Mouse (Mus musculus) forebrain, embryonic 15.5 days (tissue): ENCODE measurements around the gene Tshz3. TPM values are rescaled to one million over a fixed set of nuclear protein-coding genes. Genes with fewer than 3 reads are reported as not detected.
A peak's percentile ranks its signal among the peaks of the same experiment; 100 is the strongest.

Experiments used
- ATAC-seq: fragments of 200-750 bp; cut with Nextera tagmentation; replicated peaks from 2 replicates; pipeline ENCODE4 v1.8.0; 2017; ENCODE audit warnings: mild to moderate bottlenecking, moderate TSS enrichment, moderate library complexity
- H3K27ac ChIP-seq: fragments of 300-500 bp; sonication (generic); replicated peaks from 2 replicates; pipeline ENCODE4 v1.5.1; 2015; ENCODE audit warnings: mild to moderate bottlenecking, inconsistent platforms
- H3K27me3 ChIP-seq: fragments of 300-500 bp; sonication (generic); 2 replicates; pipeline ENCODE4 v1.6.1; 2015; ENCODE audit warnings: inconsistent platforms
- H3K36me3 ChIP-seq: fragments of 300-500 bp; sonication (generic); 2 replicates; pipeline ENCODE4 v1.6.1; 2015; ENCODE audit warnings: mild to moderate bottlenecking, inconsistent platforms
- H3K4me1 ChIP-seq: fragments of 300-500 bp; sonication (generic); 2 replicates; pipeline ENCODE4 v1.6.1; 2015; ENCODE audit warnings: inconsistent platforms
- H3K4me2 ChIP-seq: fragments of 300-500 bp; sonication (generic); replicated peaks from 2 replicates; pipeline ENCODE4 v1.6.1; 2015; ENCODE audit warnings: mild to moderate bottlenecking, inconsistent platforms
- H3K4me3 ChIP-seq: fragments of 300-500 bp; sonication (generic); 2 replicates; pipeline ENCODE4 v1.5.1; 2015; ENCODE audit warnings: mild to moderate bottlenecking, inconsistent platforms
- H3K9ac ChIP-seq: fragments of 300-500 bp; sonication (generic); replicated peaks from 2 replicates; pipeline ENCODE4 v1.6.1; 2015; ENCODE audit warnings: mild to moderate bottlenecking, inconsistent platforms
- H3K9me3 ChIP-seq: fragments of 300-500 bp; sonication (generic); 2 replicates; pipeline ENCODE4 v1.6.1; 2016; ENCODE audit warnings: inconsistent platforms
- WGBS: fragments of 180-500 bp; shearing (Covaris S2); methylation state at CpG from one replicate; pipeline ENCODE4 v1.1.7; 2015; ENCODE audit warnings: mixed read lengths; 5-methylcytosine and 5-hydroxymethylcytosine counted together
- polyA plus RNA-seq: library from polyadenylated mRNA; unstranded; fragments of >200 nt; fragmentation: Nextera tagmentation; extraction: Ambion mirVana; gene quantifications from 2 replicates; pipeline ENCODE4 v1.2.1, GENCODE M21; 2015

The Tshz3 gene
- polyA plus RNA-seq, result 20.0 and 20.8 TPM in 2 replicates

DNA sequence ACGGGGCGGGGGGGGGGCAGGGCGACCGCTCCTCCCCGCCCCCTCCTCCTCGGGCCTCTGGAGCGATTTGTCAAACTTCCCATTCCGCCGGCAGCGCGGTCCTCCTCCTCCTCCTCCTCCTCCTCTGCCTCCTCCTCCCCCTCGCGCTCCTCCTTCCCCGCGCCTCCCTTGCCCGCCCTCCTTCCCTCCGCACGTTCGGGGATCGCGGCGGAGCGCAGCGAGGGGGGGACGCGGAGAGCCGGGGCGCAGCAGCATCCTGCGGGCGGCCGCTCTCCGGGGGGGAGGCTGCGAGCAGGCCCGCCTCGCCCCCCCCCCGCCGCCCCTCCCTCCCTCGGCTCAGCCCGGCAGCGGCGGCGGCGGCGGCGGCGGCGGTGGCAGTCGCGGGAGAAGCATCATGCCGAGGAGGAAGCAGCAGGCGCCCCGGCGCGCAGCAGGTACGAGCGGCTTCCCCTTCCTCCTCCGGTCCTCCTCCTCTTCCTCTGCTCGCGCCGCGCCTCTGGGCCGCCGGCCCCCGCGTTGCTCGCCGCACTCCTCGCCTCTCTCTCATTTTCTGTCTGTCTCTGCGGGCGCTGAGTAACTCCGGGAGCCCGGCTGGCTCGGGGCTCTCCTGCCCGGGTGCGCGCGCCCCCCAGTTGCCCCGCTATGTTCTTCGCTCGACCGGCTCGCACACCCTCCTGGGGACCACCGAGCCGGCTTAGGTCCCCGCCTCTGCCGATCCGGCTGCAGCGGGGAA, at the start of gene Tshz3:
Gene Tshz3, plus strand, starts transcription at position 263 of the 733 bp plus-strand sequence.
- WGBS, result under 1% methylated on average over 35 of the region's 88 CpGs
- Histone ChIP-seq H3K9ac (peak within 1 kb of the TSS; percentile 78), H3K9me3 (no peaks in the 10 kb centered on the region), H3K36me3 (no peaks in the 10 kb centered on the region), H3K4me3 (peak within 1 kb of the TSS; percentile 90), H3K27ac (peak within 1 kb of the TSS; percentile 84), H3K4me2 (peak within 1 kb of the TSS; percentile 94), H3K27me3 (peaks cover 26% of the 10 kb centered on the region), H3K4me1 (peaks cover 51% of the 10 kb centered on the region)
- ATAC-seq, result peak; percentile 69

GRCm38 (mm10) chr7:36655931-36656330, 42.0 kb upstream of the Tshz3 start:
- Histone ChIP-seq H3K9me3 (no peaks in the 10 kb centered on the region), H3K4me2 (no peak overlapping the region), H3K4me3 (no peak overlapping the region), H3K4me1 (no peaks in the 10 kb centered on the region), H3K36me3 (no peaks in the 10 kb centered on the region), H3K27me3 (no peaks in the 10 kb centered on the region), H3K9ac (no peak overlapping the region), H3K27ac (no peak overlapping the region)
- ATAC-seq, result no peak
- 97% methylated on average over 4 of the region's 4 CpGs for WGBS

DNA sequence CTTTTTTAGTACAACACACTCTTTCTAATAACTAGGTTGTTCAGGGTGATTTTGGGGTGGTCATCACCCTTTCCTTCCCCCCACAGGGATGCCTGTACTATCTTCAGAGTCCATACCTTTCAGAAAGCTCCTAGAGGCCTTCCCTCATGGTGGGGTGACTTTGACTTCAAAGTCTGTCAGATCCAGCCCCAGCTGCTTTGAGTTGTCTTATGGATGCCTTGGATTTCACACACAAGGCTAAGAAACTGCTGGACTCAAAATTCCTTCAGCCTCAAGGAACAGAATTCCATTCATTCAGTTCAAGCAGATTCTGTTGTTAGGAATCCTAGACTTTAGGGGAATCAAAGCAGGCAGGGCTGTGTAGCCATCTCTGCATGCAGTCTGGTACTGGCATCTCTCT, 41.5 kb upstream of the Tshz3 start:
- no peak overlapping the region for H3K4me2 ChIP-seq
- H3K9me3 ChIP-seq, result no peaks in the 10 kb centered on the region
- no peaks in the 10 kb centered on the region for H3K4me1 ChIP-seq
- H3K9ac ChIP-seq, result no peak overlapping the region
- H3K4me3 ChIP-seq, result no peak overlapping the region
- ATAC-seq, result no peak
- H3K27ac ChIP-seq, result no peak overlapping the region
- no peaks in the 10 kb centered on the region for H3K27me3 ChIP-seq
- H3K36me3 ChIP-seq, result no peaks in the 10 kb centered on the region

DNA sequence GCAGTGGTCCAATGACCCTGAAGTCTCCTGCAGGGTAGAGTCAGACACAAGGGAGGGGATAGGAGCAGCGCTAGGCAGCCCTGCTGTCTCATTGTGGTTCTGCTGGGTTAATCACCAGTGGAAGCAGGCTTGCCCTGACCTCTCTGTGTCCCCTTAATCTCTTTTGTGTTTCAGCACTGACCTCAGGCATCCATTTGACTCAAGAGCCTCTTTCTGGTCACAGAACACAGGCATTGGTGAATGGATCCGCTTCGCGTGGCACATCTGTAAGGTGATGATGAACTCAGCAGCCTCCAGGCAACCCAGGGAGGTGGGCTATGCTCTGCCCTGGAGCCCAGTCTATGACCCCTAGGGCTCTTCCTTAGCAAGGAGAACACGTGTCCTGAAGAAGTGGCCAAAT, 39.6 kb upstream of the Tshz3 start:
- H3K4me1 ChIP-seq, result no peaks in the 10 kb centered on the region
- H3K9me3 ChIP-seq, result no peaks in the 10 kb centered on the region
- no peaks in the 10 kb centered on the region for H3K36me3 ChIP-seq
- H3K27ac ChIP-seq, result no peak overlapping the region
- no peaks in the 10 kb centered on the region for H3K27me3 ChIP-seq
- 16% methylated on average over 5 of the region's 5 CpGs for WGBS
- H3K4me3 ChIP-seq, result no peak overlapping the region
- no peak overlapping the region for H3K4me2 ChIP-seq
- H3K9ac ChIP-seq, result no peak overlapping the region
- no peak for ATAC-seq

GRCm38 (mm10) chr7:36659265-36659664, 38.7 kb upstream of the Tshz3 start:
- H3K9me3 ChIP-seq, result no peaks in the 10 kb centered on the region
- no peak overlapping the region for H3K27ac ChIP-seq
- no peak overlapping the region for H3K9ac ChIP-seq
- 91% methylated on average over 7 of the region's 7 CpGs for WGBS
- no peaks in the 10 kb centered on the region for H3K36me3 ChIP-seq
- H3K4me2 ChIP-seq, result no peak overlapping the region
- no peaks in the 10 kb centered on the region for H3K4me1 ChIP-seq
- ATAC-seq, result no peak
- H3K4me3 ChIP-seq, result no peak overlapping the region
- H3K27me3 ChIP-seq, result no peaks in the 10 kb centered on the region

DNA sequence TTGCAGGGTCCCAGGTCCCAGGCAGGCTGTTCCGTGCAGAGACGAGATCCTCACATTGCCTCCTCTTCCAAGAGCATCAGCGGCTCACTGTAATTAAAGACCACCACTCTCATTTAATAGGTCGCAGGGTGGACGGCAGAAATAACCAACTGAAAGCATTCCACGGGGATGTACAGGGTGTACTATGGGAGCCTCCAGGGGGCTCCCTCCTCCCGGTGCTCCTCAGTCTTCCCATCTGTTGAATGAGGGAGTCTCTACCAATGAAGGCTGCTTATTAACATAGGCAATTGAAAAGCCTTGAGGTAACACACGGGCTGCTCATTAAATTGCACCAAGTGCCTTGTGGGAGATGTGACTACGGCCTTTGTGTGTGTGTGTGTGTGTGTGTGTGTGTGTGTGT, 37.3 kb upstream of the Tshz3 start:
- Histone ChIP-seq H3K27ac (no peak overlapping the region), H3K4me1 (no peaks in the 10 kb centered on the region), H3K9ac (no peak overlapping the region), H3K4me2 (no peak overlapping the region), H3K4me3 (no peak overlapping the region), H3K9me3 (no peaks in the 10 kb centered on the region), H3K27me3 (no peaks in the 10 kb centered on the region), H3K36me3 (no peaks in the 10 kb centered on the region)
- no peak for ATAC-seq
- WGBS, result 72% methylated on average over 9 of the region's 9 CpGs

GRCm38 (mm10) chr7:36663431-36663830, 34.5 kb upstream of the Tshz3 start:
- no peak for ATAC-seq
- H3K27ac ChIP-seq, result no peak overlapping the region
- H3K27me3 ChIP-seq, result no peaks in the 10 kb centered on the region
- H3K9me3 ChIP-seq, result no peaks in the 10 kb centered on the region
- H3K4me1 ChIP-seq, result no peaks in the 10 kb centered on the region
- no peak overlapping the region for H3K4me3 ChIP-seq
- WGBS, result 84% methylated on average over 7 of the region's 7 CpGs
- no peaks in the 10 kb centered on the region for H3K36me3 ChIP-seq
- H3K9ac ChIP-seq, result no peak overlapping the region
- no peak overlapping the region for H3K4me2 ChIP-seq

DNA sequence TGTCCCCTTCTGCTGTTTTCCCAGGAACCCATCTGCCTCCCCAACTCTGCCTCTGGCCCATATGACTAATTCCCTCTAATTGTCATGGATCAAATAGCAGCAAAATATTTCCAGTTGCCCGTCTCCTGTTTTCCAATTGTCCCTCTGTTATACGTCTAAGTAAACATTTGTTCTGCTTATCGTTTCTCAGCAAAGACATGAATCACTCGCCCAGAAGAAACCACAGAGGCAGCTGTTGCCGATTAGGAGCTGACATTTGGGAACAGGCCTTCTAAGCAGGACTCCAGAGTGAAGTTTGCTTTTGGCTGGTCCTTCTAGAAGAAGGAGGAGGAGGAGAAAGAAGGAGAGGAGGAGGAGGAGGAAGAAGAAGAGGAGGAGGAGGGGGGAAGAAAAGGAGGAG, 30.2 kb upstream of the Tshz3 start:
- Histone ChIP-seq H3K27me3 (no peaks in the 10 kb centered on the region), H3K4me2 (no peak overlapping the region), H3K9me3 (no peaks in the 10 kb centered on the region), H3K4me3 (no peak overlapping the region), H3K4me1 (no peaks in the 10 kb centered on the region), H3K27ac (no peak overlapping the region), H3K36me3 (no peaks in the 10 kb centered on the region), H3K9ac (no peak overlapping the region)
- no peak for ATAC-seq
- WGBS, result 79% methylated on average over 5 of the region's 5 CpGs

DNA sequence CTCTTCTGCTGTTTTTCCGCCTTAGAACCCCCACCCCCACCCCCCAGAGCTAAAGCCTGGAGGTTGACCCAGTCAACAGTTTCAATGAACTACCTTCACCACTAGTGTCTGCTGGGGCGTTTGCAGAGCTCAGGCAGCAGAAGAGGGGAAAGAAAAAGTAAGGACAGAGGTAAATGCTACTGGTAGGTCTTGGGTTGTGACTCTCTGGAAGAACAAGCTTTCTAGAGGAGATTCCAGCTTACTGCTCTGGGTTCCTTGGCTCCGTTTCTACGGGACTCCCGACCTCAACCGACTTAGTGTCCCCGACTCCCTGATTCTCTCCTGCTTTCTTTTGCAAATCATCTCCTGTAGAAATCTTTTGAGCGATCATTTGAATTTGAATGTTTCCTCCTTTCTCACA, 19.9 kb upstream of the Tshz3 start:
- Histone ChIP-seq H3K4me1 (peaks cover 20% of the 10 kb centered on the region), H3K27me3 (peaks cover 15% of the 10 kb centered on the region; the same call in 1 of the 2 replicates), H3K9me3 (no peaks in the 10 kb centered on the region), H3K9ac (no peak overlapping the region), H3K36me3 (no peaks in the 10 kb centered on the region), H3K27ac (no peak overlapping the region), H3K4me2 (no peak overlapping the region), H3K4me3 (no peak overlapping the region)
- no peak for ATAC-seq
- WGBS, result 23% methylated on average over 8 of the region's 8 CpGs

DNA sequence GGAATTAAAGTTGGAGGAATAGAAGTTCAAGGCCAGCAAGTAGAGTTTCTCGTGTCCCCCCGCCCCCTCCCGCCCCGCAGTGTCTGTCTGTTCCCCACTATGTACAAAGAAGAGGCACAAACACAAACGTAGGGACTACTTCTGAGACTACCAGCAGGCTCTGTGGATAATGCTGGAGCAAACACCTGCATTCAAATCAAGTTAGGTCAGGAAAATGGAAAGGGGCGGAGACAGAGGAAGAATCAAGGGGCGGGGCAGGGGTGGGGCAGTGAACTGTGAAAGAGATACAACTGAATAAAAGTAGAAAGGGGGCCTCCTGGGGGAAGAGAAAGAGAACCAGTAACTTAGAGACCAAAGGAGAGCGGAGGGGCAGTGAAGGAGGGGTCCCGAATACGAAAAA, 19.4 kb upstream of the Tshz3 start:
- Histone ChIP-seq H3K4me1 (peaks cover 20% of the 10 kb centered on the region), H3K9ac (no peak overlapping the region), H3K4me2 (no peak overlapping the region), H3K4me3 (no peak overlapping the region), H3K9me3 (no peaks in the 10 kb centered on the region), H3K27ac (no peak overlapping the region), H3K36me3 (no peaks in the 10 kb centered on the region), H3K27me3 (peaks cover 15% of the 10 kb centered on the region; the same call in 1 of the 2 replicates)
- 2% methylated on average over 10 of the region's 10 CpGs for WGBS
- ATAC-seq, result no peak

DNA sequence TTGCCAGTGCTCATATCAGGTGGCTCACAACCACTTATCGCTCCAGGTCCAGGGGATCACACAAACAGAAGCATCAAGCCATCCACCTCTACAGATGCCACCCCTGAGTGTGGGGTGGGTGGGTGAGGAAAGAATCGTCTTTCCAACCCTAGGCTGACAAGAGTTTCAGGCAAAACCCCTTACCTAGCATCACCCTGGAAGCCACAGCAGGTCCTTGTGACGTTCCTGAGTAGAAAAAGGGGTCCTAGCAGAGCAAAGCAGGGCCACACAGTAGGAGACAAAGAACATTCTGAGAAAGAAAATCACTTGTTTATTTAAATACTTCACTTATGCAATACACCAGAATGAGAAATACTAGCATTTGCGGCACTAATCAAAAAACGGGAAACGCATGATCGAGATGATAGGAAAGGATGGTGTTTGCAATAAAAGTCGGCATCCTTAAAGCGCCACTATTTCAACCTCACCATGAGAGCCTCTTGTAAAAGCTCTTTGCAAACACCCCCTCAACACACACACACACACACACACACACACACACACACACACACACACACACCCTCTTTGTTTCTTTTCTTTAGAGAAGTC, 18.8 kb upstream of the Tshz3 start:
- 2% methylated on average over 9 of the region's 9 CpGs for WGBS
- Histone ChIP-seq H3K9me3 (no peaks in the 10 kb centered on the region), H3K36me3 (no peaks in the 10 kb centered on the region), H3K27ac (no peak overlapping the region), H3K4me1 (peaks cover 20% of the 10 kb centered on the region), H3K9ac (no peak overlapping the region), H3K4me2 (peak overlapping the region; percentile 49), H3K27me3 (peaks cover 15% of the 10 kb centered on the region; the same call in 1 of the 2 replicates), H3K4me3 (no peak overlapping the region)
- no peak for ATAC-seq

- H3K4me2 ChIP-seq, result peak overlapping the region; percentile 49
- ATAC-seq, result peak; percentile 51; the same call in 1 of the 2 replicates
Measured at GRCm38 (mm10) chr7:36679866-36680458, 18.0 kb upstream of the Tshz3 start.

More at GRCm38 (mm10) chr7:36679866-36680458, 18.0 kb upstream of the Tshz3 start:
- H3K27ac ChIP-seq, result no peak overlapping the region
- peaks cover 20% of the 10 kb centered on the region for H3K4me1 ChIP-seq
- peaks cover 15% of the 10 kb centered on the region; the same call in 1 of the 2 replicates for H3K27me3 ChIP-seq
- peak overlapping the region; percentile 27 for H3K9ac ChIP-seq
- under 1% methylated on average over 18 of the region's 18 CpGs for WGBS
- peak overlapping the region; percentile 28 for H3K4me3 ChIP-seq
- no peaks in the 10 kb centered on the region for H3K36me3 ChIP-seq
- no peaks in the 10 kb centered on the region for H3K9me3 ChIP-seq
